Mouse (Mus musculus): ENCODE results near the gene Pkd2l1. TPM values are rescaled to one million over a fixed set of nuclear protein-coding genes. Genes with fewer than 3 reads are reported as not detected.

The Pkd2l1 gene
- polyA plus RNA-seq, 1 experiment from 2014 or later, result 0.05 TPM

DNA sequence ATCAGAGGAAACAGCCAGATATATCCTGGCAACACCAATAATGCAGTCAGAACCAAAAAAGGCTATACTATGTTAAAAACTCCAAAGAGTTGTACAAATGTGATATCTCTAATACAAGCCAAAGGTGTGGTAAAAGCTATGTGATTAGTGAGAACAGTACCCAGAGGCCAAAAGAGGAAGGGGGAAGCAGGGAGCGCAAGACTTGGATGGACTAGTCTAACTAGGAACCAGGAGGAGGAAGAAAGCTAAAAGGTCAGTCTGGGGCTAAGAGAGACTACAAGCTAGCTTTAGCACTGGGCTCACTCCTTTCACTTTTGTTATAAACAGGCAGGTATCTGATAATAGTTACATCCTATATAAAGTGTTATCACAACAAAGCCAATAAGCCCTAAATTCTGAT is 87.8 kb downstream of the Pkd2l1 start:
- H3K27ac ChIP-seq (ENCODE audit: low read length), result no peak overlapping the region
- H3K9ac ChIP-seq (replicated peaks; ENCODE audit: low read depth), result no peak overlapping the region
- TF ChIP-seq CTCF (IDR thresholded peaks at IDR 0.05), result no peak
- TF ChIP-seq EP300 (IDR thresholded peaks at IDR 0.05), result no peak
- H3K4me3 ChIP-seq (ENCODE audit: low read depth, low read length), result no peak overlapping the region
- ATAC-seq (no peak), DNase-seq (ENCODE audit: low spot score) (no peak)
- no peaks in the 10 kb centered on the region for H3K9me3 ChIP-seq (ENCODE audit: low read length)
- 92% methylated on average over 1 of the region's 1 CpGs for WGBS
- no peak overlapping the region for H3K4me2 ChIP-seq (replicated peaks; ENCODE audit: low read depth, low read length)
- no peaks in the 10 kb centered on the region; the same call in 1 of the 2 replicates for H3K36me3 ChIP-seq (ENCODE audit: insufficient read depth, low read length)
- H3K4me1 ChIP-seq (ENCODE audit: insufficient read depth, low read depth, low read length), result peaks cover 10% of the 10 kb centered on the region; the same call in 1 of the 2 replicates
- no peaks in the 10 kb centered on the region for H3K27me3 ChIP-seq (replicated peaks; ENCODE audit: insufficient read depth, low read length)

DNA sequence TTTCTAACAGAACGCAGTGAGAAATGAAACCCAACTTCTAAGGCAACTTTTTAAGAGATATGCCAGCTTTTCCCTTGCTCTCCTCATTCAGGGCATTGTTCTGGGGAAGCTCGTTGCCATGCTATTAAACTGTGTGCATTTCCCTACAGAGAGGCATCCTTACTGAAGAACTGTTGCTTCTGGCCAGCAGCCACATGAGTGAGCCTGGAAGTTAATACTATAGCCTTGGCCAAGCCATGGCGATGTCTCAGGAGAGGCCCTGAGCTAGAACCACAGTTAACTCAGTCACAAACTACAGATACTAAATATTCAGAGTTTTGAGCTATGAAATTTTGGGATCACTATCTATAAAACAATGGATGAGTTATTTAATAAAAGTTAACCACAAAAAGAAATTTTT is 89.2 kb downstream of the Pkd2l1 start:
- TF ChIP-seq CTCF (IDR thresholded peaks at IDR 0.05) (no peak), EP300 (IDR thresholded peaks at IDR 0.05) (no peak)
- Histone ChIP-seq H3K4me1 (ENCODE audit: insufficient read depth, low read depth, low read length) (peaks cover 10% of the 10 kb centered on the region; the same call in 1 of the 2 replicates), H3K9ac (replicated peaks; ENCODE audit: low read depth) (no peak overlapping the region), H3K27ac (ENCODE audit: low read length) (no peak overlapping the region), H3K9me3 (ENCODE audit: low read length) (no peaks in the 10 kb centered on the region), H3K27me3 (replicated peaks; ENCODE audit: insufficient read depth, low read length) (no peaks in the 10 kb centered on the region), H3K4me2 (replicated peaks; ENCODE audit: low read depth, low read length) (no peak overlapping the region), H3K36me3 (ENCODE audit: insufficient read depth, low read length) (peaks cover 6% of the 10 kb centered on the region; the same call in 1 of the 2 replicates), H3K4me3 (ENCODE audit: low read depth, low read length) (no peak overlapping the region)
- DNase-seq (ENCODE audit: low spot score) (no peak), ATAC-seq (no peak)
- 67% methylated on average over 3 of the region's 3 CpGs for WGBS

DNA sequence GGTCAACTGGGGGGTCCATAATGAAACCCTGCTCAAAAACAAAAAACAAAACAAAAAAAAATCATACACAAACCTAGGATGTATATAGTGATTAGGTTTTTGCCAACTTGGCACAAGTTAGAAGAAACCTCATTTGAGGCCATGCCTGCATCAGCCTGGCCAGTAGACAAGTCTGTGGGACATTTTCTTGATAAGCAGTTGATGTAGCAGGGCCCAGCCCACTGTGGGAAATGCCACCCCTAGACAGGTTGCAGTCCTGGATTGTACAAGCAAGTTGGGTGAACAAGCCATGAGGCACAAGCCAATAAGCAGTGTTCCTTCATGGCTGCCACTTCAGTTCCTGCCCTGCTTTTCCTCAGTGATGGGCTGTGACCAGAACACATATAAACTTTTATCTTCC is 91.4 kb downstream of the Pkd2l1 start:
- DNase-seq (ENCODE audit: low spot score) (no peak), ATAC-seq (no peak)
- H3K4me2 ChIP-seq (replicated peaks; ENCODE audit: low read depth, low read length), result no peak overlapping the region
- TF ChIP-seq EP300 (IDR thresholded peaks at IDR 0.05) (no peak), CTCF (IDR thresholded peaks at IDR 0.05) (no peak)
- H3K27ac ChIP-seq (ENCODE audit: low read length), result no peak overlapping the region
- H3K4me3 ChIP-seq (ENCODE audit: low read depth, low read length), result no peak overlapping the region
- no peaks in the 10 kb centered on the region for H3K9me3 ChIP-seq (ENCODE audit: low read length)
- H3K4me1 ChIP-seq (ENCODE audit: insufficient read depth, low read depth, low read length), result peaks cover 2% of the 10 kb centered on the region; the same call in 1 of the 2 replicates
- peaks cover 15% of the 10 kb centered on the region; the same call in 1 of the 2 replicates for H3K36me3 ChIP-seq (ENCODE audit: insufficient read depth, low read length)
- H3K9ac ChIP-seq (replicated peaks; ENCODE audit: low read depth), result no peak overlapping the region
- H3K27me3 ChIP-seq (replicated peaks; ENCODE audit: insufficient read depth, low read length), result no peaks in the 10 kb centered on the region

Other genes starting within 250 kb of the Pkd2l1 start
- 5.0 and 5.1 TPM in 2 replicates for gene Cpn1, start 205.9 kb downstream of the Pkd2l1 start, polyA plus RNA-seq (2015; fragmentation: Nextera tagmentation; extraction: Ambion mirVana)
- 0.56 and 0.80 TPM in 2 replicates for gene Cyp2c23, start 163.2 kb downstream of the Pkd2l1 start, polyA plus RNA-seq (2015; fragmentation: Nextera tagmentation; extraction: Ambion mirVana)
- gene Erlin1, start 122.7 kb downstream of the Pkd2l1 start, polyA plus RNA-seq (2015; fragmentation: Nextera tagmentation; extraction: Ambion mirVana), result 22.7 and 26.9 TPM in 2 replicates
- gene Chuk, start 85.0 kb downstream of the Pkd2l1 start, polyA plus RNA-seq (2015; fragmentation: Nextera tagmentation; extraction: Ambion mirVana), result 32.8 and 33.4 TPM in 2 replicates
- gene Cwf19l1, start 56.6 kb downstream of the Pkd2l1 start, polyA plus RNA-seq (2015; fragmentation: Nextera tagmentation; extraction: Ambion mirVana), result 14.2 and 18.5 TPM in 2 replicates
- 62.0 and 63.5 TPM in 2 replicates for gene Bloc1s2, start 46.0 kb downstream of the Pkd2l1 start, polyA plus RNA-seq (2015; fragmentation: Nextera tagmentation; extraction: Ambion mirVana)
- gene Scd3, start 10.8 kb upstream of the Pkd2l1 start, polyA plus RNA-seq (2015; fragmentation: Nextera tagmentation; extraction: Ambion mirVana), result 0.50 and 0.60 TPM in 2 replicates
- 99.3 and 118 TPM in 2 replicates for gene Scd2, start 101.2 kb upstream of the Pkd2l1 start, polyA plus RNA-seq (2015; fragmentation: Nextera tagmentation; extraction: Ambion mirVana)
- 0.53 and 0.60 TPM in 2 replicates for gene Scd4, start 140.7 kb upstream of the Pkd2l1 start, polyA plus RNA-seq (2015; fragmentation: Nextera tagmentation; extraction: Ambion mirVana)
- gene Scd1, start 215.4 kb upstream of the Pkd2l1 start, polyA plus RNA-seq (2015; fragmentation: Nextera tagmentation; extraction: Ambion mirVana), result 41.6 and 93.7 TPM in 2 replicates

All from lung, postnatal 0 days (tissue).